Mouse (Mus musculus) embryonic fibroblast, embryonic 13.5 days (primary cell): Measurements from ENCODE around the gene Klhl28. TPM values are rescaled to one million over a fixed set of nuclear protein-coding genes. Genes with fewer than 3 reads are reported as not detected.

Source experiments
- H3K27ac ChIP-seq: 2 replicates; pipeline ENCODE4 v1.5.1; 2012; ENCODE audit warnings: low read length, control low read depth, inconsistent platforms; ENCODE audit not compliant: insufficient read depth
- H3K4me1 ChIP-seq: 2 replicates; pipeline ENCODE4 v1.6.1; 2011; ENCODE audit warnings: low read length; ENCODE audit not compliant: control insufficient read depth, insufficient read depth
- H3K4me3 ChIP-seq: 2 replicates; pipeline ENCODE4 v1.5.1; 2011; ENCODE audit warnings: mild to moderate bottlenecking, control low read depth, low read length; ENCODE audit not compliant: insufficient read depth
- CTCF ChIP-seq: IDR thresholded peaks from 2 replicates; pipeline ENCODE4 v1.5.1; 2011; ENCODE audit warnings: mild to moderate bottlenecking, control low read depth, low read length, moderate library complexity, borderline replicate concordance; ENCODE audit not compliant: insufficient read depth
- POLR2A ChIP-seq: IDR thresholded peaks from 2 replicates; pipeline ENCODE4 v1.6.1; 2011; ENCODE audit warnings: low read depth, mild to moderate bottlenecking, control low read depth, low read length, moderate library complexity
- polyA plus RNA-seq: library from polyadenylated mRNA; stranded (reverse); fragments of >200 nt; gene quantifications from 2 replicates; pipeline ENCODE4 v1.2.4, GENCODE M21; 2011; ENCODE audit warnings: low read depth; ENCODE audit not compliant: missing spikeins, insufficient read length

Klhl28 gene
- polyA plus RNA-seq, 1 experiment = 13.0 TPM

GRCm38 (mm10) chr12:64897060-64897730, 68.1 kb downstream of the Klhl28 start:
- TF ChIP-seq POLR2A = no peak
- peak; percentile 80; the same call in 1 of the 2 replicates for TF ChIP-seq CTCF
- Histone ChIP-seq H3K4me1 (peaks cover under 1% of the 10 kb centered on the region; the same call in 1 of the 2 replicates), H3K27ac (no peak overlapping the region), H3K4me3 (no peak overlapping the region)

Other genes starting within 250 kb of the Klhl28 start
- gene Gm527, start 47.6 kb downstream of the Klhl28 start, polyA plus RNA-seq = 4.8 and 5.6 TPM in 2 replicates
- 25.6 and 26.2 TPM in 2 replicates for gene Togaram1, start 270 bp upstream of the Klhl28 start, polyA plus RNA-seq
- gene Prpf39, start 70.8 kb upstream of the Klhl28 start, polyA plus RNA-seq = 55.9 and 61.0 TPM in 2 replicates
- gene Fkbp3, start 108.5 kb upstream of the Klhl28 start, polyA plus RNA-seq = 181 and 187 TPM in 2 replicates
- 9.2 and 12.7 TPM in 2 replicates for gene Fancm, start 110.1 kb upstream of the Klhl28 start, polyA plus RNA-seq
- gene Mis18bp1, start 207.1 kb upstream of the Klhl28 start, polyA plus RNA-seq = 14.1 and 18.1 TPM in 2 replicates